Mouse (Mus musculus) hindbrain, postnatal 0 days (tissue): Measurements from ENCODE around the gene Tmc5. TPM values are rescaled to one million over a fixed set of nuclear protein-coding genes. Genes with fewer than 3 reads are reported as not detected.

Source experiments
- ATAC-seq: fragments of 200-750 bp; cut with Nextera tagmentation; 2 replicates; pipeline ENCODE4 v1.8.0; 2017; ENCODE audit warnings: mild to moderate bottlenecking, moderate TSS enrichment, moderate library complexity
- DNase-seq: peaks from one replicate; pipeline ENCODE4 v3.0.0-alpha.2; 2015; ENCODE audit warnings: low spot score
- H3K27ac ChIP-seq: fragments of 300-500 bp; sonication (generic); 2 replicates; pipeline ENCODE4 v1.5.1; 2014; ENCODE audit warnings: mild to moderate bottlenecking
- H3K27me3 ChIP-seq: fragments of 300-500 bp; sonication (generic); 2 replicates; pipeline ENCODE4 v1.6.1; 2014; ENCODE audit warnings: low read length, mixed read lengths; ENCODE audit not compliant: insufficient read depth
- H3K36me3 ChIP-seq: fragments of 300-500 bp; sonication (generic); 2 replicates; pipeline ENCODE4 v1.6.1; 2014; ENCODE audit warnings: low read length, mixed read lengths; ENCODE audit not compliant: insufficient read depth
- H3K4me1 ChIP-seq: fragments of 300-500 bp; sonication (generic); 2 replicates; pipeline ENCODE4 v1.6.1; 2014; ENCODE audit warnings: antibody characterized with exemption, low read length, mixed read lengths; ENCODE audit not compliant: insufficient read depth
- H3K4me2 ChIP-seq: fragments of 300-500 bp; sonication (generic); 2 replicates; pipeline ENCODE4 v1.6.1; 2014; ENCODE audit warnings: low read depth, mild to moderate bottlenecking, low read length, moderate library complexity, mixed read lengths
- H3K4me3 ChIP-seq: fragments of 300-500 bp; sonication (generic); 2 replicates; pipeline ENCODE4 v1.5.1; 2014; ENCODE audit warnings: low read length
- H3K9ac ChIP-seq: fragments of 300-500 bp; sonication (generic); replicated peaks from 2 replicates; pipeline ENCODE4 v1.6.1; 2014; ENCODE audit warnings: mild to moderate bottlenecking, low read length, moderate library complexity, mixed read lengths
- H3K9me3 ChIP-seq: fragments of 300-500 bp; sonication (generic); 2 replicates; pipeline ENCODE4 v1.6.1; 2016; ENCODE audit warnings: low read length, mixed read lengths
- CTCF ChIP-seq: IDR thresholded peaks from 2 replicates; pipeline ENCODE4 v1.5.1; 2016; ENCODE audit warnings: antibody characterized with exemption, control low read depth, low read depth
- WGBS: fragments of 180-500 bp; shearing (Covaris S2); extraction: QIAGEN DNeasy Blood & Tissue Kit; methylation state at CpG from one replicate; pipeline ENCODE4 v1.1.7; 2014; 5-methylcytosine and 5-hydroxymethylcytosine counted together
- polyA plus RNA-seq: library from polyadenylated mRNA; unstranded; fragments of >200 nt; fragmentation: Nextera tagmentation; extraction: Ambion mirVana; gene quantifications from 2 replicates; pipeline ENCODE4 v1.2.1, GENCODE M21; 2015
- total RNA-seq: library from RNA; depleted of rRNA; stranded (reverse); fragments of >200 nt; gene quantifications from 2 replicates; pipeline ENCODE4 v1.2.3, GENCODE M21; 2014

Tmc5 gene
- total and polyA plus RNA-seq, 2 experiments from 2014 or later = 0.24 to 0.73 TPM

GRCm38 (mm10) chr7:118670142-118670541 is 73.0 kb downstream of the Tmc5 start:
- Histone ChIP-seq H3K27ac (no peak overlapping the region), H3K4me1 (no peaks in the 10 kb centered on the region), H3K27me3 (no peaks in the 10 kb centered on the region), H3K9me3 (no peaks in the 10 kb centered on the region), H3K4me3 (no peak overlapping the region), H3K36me3 (no peaks in the 10 kb centered on the region), H3K4me2 (no peak overlapping the region), H3K9ac (no peak overlapping the region)
- 70% methylated on average over 4 of the region's 4 CpGs for WGBS
- no peak for ATAC-seq
- no peak for TF ChIP-seq CTCF
- DNase-seq = no peak

- Histone ChIP-seq H3K9ac (no peak overlapping the region), H3K36me3 (no peaks in the 10 kb centered on the region), H3K4me1 (no peaks in the 10 kb centered on the region), H3K27me3 (no peaks in the 10 kb centered on the region), H3K4me3 (no peak overlapping the region), H3K4me2 (no peak overlapping the region), H3K9me3 (0 out of 2 replicates have a peak, but pooled peaks cover 5% of the 10 kb centered on the region), H3K27ac (no peak overlapping the region)
- no peak for TF ChIP-seq CTCF
- DNase-seq (no peak), ATAC-seq (no peak)
- 90% methylated on average over 4 of the region's 4 CpGs for WGBS
Observed at GRCm38 (mm10) chr7:118676826-118677225, 79.7 kb downstream of the Tmc5 start.

- no peaks in the 10 kb centered on the region for H3K27me3 ChIP-seq
- H3K9me3 ChIP-seq = no peaks in the 10 kb centered on the region
- no peak overlapping the region for H3K4me2 ChIP-seq
- 19% methylated on average over 5 of the region's 5 CpGs for WGBS
- H3K36me3 ChIP-seq = peaks cover 39% of the 10 kb centered on the region
- H3K27ac ChIP-seq = no peak overlapping the region
- H3K4me1 ChIP-seq = no peaks in the 10 kb centered on the region
- DNase-seq (peak; percentile 94), ATAC-seq (peak; percentile 72)
- H3K4me3 ChIP-seq = no peak overlapping the region
- peak; percentile 93 for TF ChIP-seq CTCF
- no peak overlapping the region for H3K9ac ChIP-seq
Observed at GRCm38 (mm10) chr7:118688199-118688598, 91.1 kb downstream of the Tmc5 start.

GRCm38 (mm10) chr7:118689088-118689487 is 92.0 kb downstream of the Tmc5 start:
- H3K27me3 ChIP-seq = no peaks in the 10 kb centered on the region
- H3K27ac ChIP-seq = no peak overlapping the region
- DNase-seq (no peak), ATAC-seq (no peak)
- no peak for TF ChIP-seq CTCF
- H3K9me3 ChIP-seq = no peaks in the 10 kb centered on the region
- H3K4me2 ChIP-seq = no peak overlapping the region
- peaks cover 43% of the 10 kb centered on the region for H3K36me3 ChIP-seq
- no peak overlapping the region for H3K4me3 ChIP-seq
- no peaks in the 10 kb centered on the region for H3K4me1 ChIP-seq
- WGBS = 82% methylated on average over 7 of the region's 7 CpGs
- H3K9ac ChIP-seq = no peak overlapping the region

- Histone ChIP-seq H3K27me3 (no peaks in the 10 kb centered on the region), H3K4me3 (no peak overlapping the region), H3K36me3 (peaks cover 61% of the 10 kb centered on the region), H3K4me1 (no peaks in the 10 kb centered on the region), H3K9me3 (no peaks in the 10 kb centered on the region), H3K9ac (no peak overlapping the region), H3K4me2 (no peak overlapping the region), H3K27ac (no peak overlapping the region)
- no peak for DNase-seq
- no peak for ATAC-seq
- no peak for TF ChIP-seq CTCF
- WGBS = 87% methylated on average over 2 of the region's 2 CpGs
Observed at GRCm38 (mm10) chr7:118691287-118691686, 94.2 kb downstream of the Tmc5 start.

GRCm38 (mm10) chr7:118696146-118696545 is 99.0 kb downstream of the Tmc5 start:
- Histone ChIP-seq H3K9ac (no peak overlapping the region), H3K4me1 (no peaks in the 10 kb centered on the region), H3K4me2 (no peak overlapping the region), H3K27me3 (no peaks in the 10 kb centered on the region), H3K36me3 (peaks cover 45% of the 10 kb centered on the region), H3K27ac (no peak overlapping the region), H3K4me3 (no peak overlapping the region), H3K9me3 (no peaks in the 10 kb centered on the region)
- ATAC-seq (no peak), DNase-seq (no peak)
- TF ChIP-seq CTCF = no peak
- 97% methylated on average over 6 of the region's 6 CpGs for WGBS

- no peaks in the 10 kb centered on the region for H3K27me3 ChIP-seq
- H3K4me1 ChIP-seq = no peaks in the 10 kb centered on the region
- H3K36me3 ChIP-seq = peaks cover 40% of the 10 kb centered on the region
- no peaks in the 10 kb centered on the region for H3K9me3 ChIP-seq
- TF ChIP-seq CTCF = no peak
- no peak overlapping the region for H3K27ac ChIP-seq
- no peak overlapping the region for H3K4me3 ChIP-seq
- no peak overlapping the region for H3K9ac ChIP-seq
- ATAC-seq (no peak), DNase-seq (no peak)
- H3K4me2 ChIP-seq = no peak overlapping the region
- 77% methylated on average over 4 of the region's 4 CpGs for WGBS
Observed at GRCm38 (mm10) chr7:118697168-118697567, 100.1 kb downstream of the Tmc5 start.
